Mouse (Mus musculus): ENCODE data around the gene Serp2.

Gene Serp2

GRCm38 (mm10) chr14:76527030-76527719 lies 29.5 kb downstream of the Serp2 start:
- DNase-seq (ENCODE audit: low read depth, low spot score): no peak

GRCm38 (mm10) chr14:76526467-76526866 lies 30.2 kb downstream of the Serp2 start:
- no peak for DNase-seq (ENCODE audit: low read depth, low spot score)

GRCm38 (mm10) chr14:76523344-76523743 lies 33.3 kb downstream of the Serp2 start:
- no peak for DNase-seq (ENCODE audit: low read depth, low spot score)

- no peak for DNase-seq (ENCODE audit: low read depth, low spot score)
Measured at GRCm38 (mm10) chr14:76521308-76521707, 35.4 kb downstream of the Serp2 start.

- DNase-seq (ENCODE audit: low read depth, low spot score): no peak
Measured at GRCm38 (mm10) chr14:76520606-76521005, 36.1 kb downstream of the Serp2 start.

- no peak for DNase-seq (ENCODE audit: low read depth, low spot score)
Measured at GRCm38 (mm10) chr14:76518217-76518616, 38.5 kb downstream of the Serp2 start.

- DNase-seq (ENCODE audit: low read depth, low spot score): no peak
Measured at GRCm38 (mm10) chr14:76515620-76516019, 41.1 kb downstream of the Serp2 start.

- DNase-seq (ENCODE audit: low read depth, low spot score): no peak
Measured at GRCm38 (mm10) chr14:76514050-76514585, 42.6 kb downstream of the Serp2 start.

- DNase-seq (ENCODE audit: low read depth, low spot score): no peak
Measured at GRCm38 (mm10) chr14:76513395-76514049, 43.2 kb downstream of the Serp2 start.

- no peak for DNase-seq (ENCODE audit: low read depth, low spot score)
Measured at GRCm38 (mm10) chr14:76511971-76512370, 44.7 kb downstream of the Serp2 start.

GRCm38 (mm10) chr14:76508701-76509100 lies 48.0 kb downstream of the Serp2 start:
- no peak for DNase-seq (ENCODE audit: low read depth, low spot score)

GRCm38 (mm10) chr14:76507804-76508500 lies 48.7 kb downstream of the Serp2 start:
- no peak for DNase-seq (ENCODE audit: low read depth, low spot score)

- DNase-seq (ENCODE audit: low read depth, low spot score): no peak
Measured at GRCm38 (mm10) chr14:76507357-76507756, 49.3 kb downstream of the Serp2 start.

- no peak for DNase-seq (ENCODE audit: low read depth, low spot score)
Measured at GRCm38 (mm10) chr14:76506425-76507205, 50.1 kb downstream of the Serp2 start.

- peak; percentile 64 for DNase-seq (ENCODE audit: low read depth, low spot score)
Measured at GRCm38 (mm10) chr14:76505439-76506220, 51.1 kb downstream of the Serp2 start.

- no peak for DNase-seq (ENCODE audit: low read depth, low spot score)
Measured at GRCm38 (mm10) chr14:76505101-76505438, 51.6 kb downstream of the Serp2 start.

GRCm38 (mm10) chr14:76504121-76504737 lies 52.5 kb downstream of the Serp2 start:
- DNase-seq (ENCODE audit: low read depth, low spot score): peak; percentile 86

- DNase-seq (ENCODE audit: low read depth, low spot score): peak; percentile 75
Measured at GRCm38 (mm10) chr14:76503231-76503851, 53.3 kb downstream of the Serp2 start.

GRCm38 (mm10) chr14:76500036-76500435 lies 56.7 kb downstream of the Serp2 start:
- DNase-seq (ENCODE audit: low read depth, low spot score): no peak

- no peak for DNase-seq (ENCODE audit: low read depth, low spot score)
Measured at GRCm38 (mm10) chr14:76499492-76499891, 57.2 kb downstream of the Serp2 start.

Measured in CD4-positive, CD25-positive, alpha-beta regulatory T cell, adult 2 months (primary cell).